Mouse (Mus musculus): ENCODE data around the gene Syt15. TPM values are rescaled to one million over a fixed set of nuclear protein-coding genes. Genes with fewer than 3 reads are reported as not detected.

Syt15 gene
- not detected in 2 replicates for total RNA-seq (2012; rRNA removed)
- polyA plus RNA-seq (2012; ENCODE audit: insufficient read depth in 1 of 2, insufficient read length in 2 of 2, low read depth in 1 of 2, low replicate concordance in 2 of 2, missing spikeins in 1 of 2): under 1 TPM in 1 of 2 experiments, not detected in 1; 0.06 TPM

- no peak within 1 kb of the TSS for H3K9ac ChIP-seq (ENCODE audit: control insufficient read depth, low read depth, low read length, poor library complexity, severe bottlenecking)
These were observed at the start of gene Syt15 for GRCm38 (mm10) chr14:34219295-34219694. Syt15 (plus strand) TSS chr14:34219595.

GRCm38 (mm10) chr14:34171107-34171506, 48.3 kb upstream of the Syt15 start:
- Histone ChIP-seq H3K79me2 (ENCODE audit: control insufficient read depth, insufficient read depth, low read length, poor library complexity) (no peaks in the 10 kb centered on the region), H3K9ac (ENCODE audit: control insufficient read depth, low read depth, low read length, poor library complexity, severe bottlenecking) (no peak overlapping the region), H3K27me3 (ENCODE audit: control insufficient read depth in 1 of 2, insufficient read depth in 2 of 2, low read length in 2 of 2) (no peaks in the 10 kb centered on the region), H3K9me3 (replicated peaks; ENCODE audit: insufficient read depth, low read length) (no peaks in the 10 kb centered on the region), H3K36me3 (ENCODE audit: control insufficient read depth in 1 of 2, insufficient read depth in 2 of 2, low read length in 2 of 2) (no peaks in the 10 kb centered on the region), H3K4me3 (ENCODE audit: control insufficient read depth in 1 of 2, insufficient read depth in 1 of 2, low read depth in 2 of 2, low read length in 2 of 2) (no peak overlapping the region), H3K27ac (ENCODE audit: control insufficient read depth, low read depth, low read length) (no peak overlapping the region), H3K4me1 (ENCODE audit: control insufficient read depth in 1 of 2, insufficient read depth in 2 of 2, low read length in 2 of 2) (no peaks in the 10 kb centered on the region)
- DNase-seq (ENCODE audit: low read depth, low spot score): no peak
- TF ChIP-seq MXI1 (IDR thresholded peaks at IDR 0.05; ENCODE audit: low read depth, low read length) (no peak), RAD21 (IDR thresholded peaks at IDR 0.05; ENCODE audit: low read depth, low read length) (no peak), SIN3A (IDR thresholded peaks at IDR 0.05; ENCODE audit: low read length) (no peak), CHD2 (IDR thresholded peaks at IDR 0.05; ENCODE audit: low read length) (no peak), MYC (IDR thresholded peaks at IDR 0.05; ENCODE audit: low read depth, low read length) (no peak), ZMIZ1 (IDR thresholded peaks at IDR 0.05; ENCODE audit: low read depth, low read length) (no peak), TAL1 (IDR thresholded peaks at IDR 0.05; ENCODE audit: low read length) (no peak), USF1 (IDR thresholded peaks at IDR 0.05; ENCODE audit: low read depth, low read length) (no peak), RCOR1 (IDR thresholded peaks at IDR 0.05; ENCODE audit: low read depth, low read length) (no peak)

More at GRCm38 (mm10) chr14:34219295-34219694, at the start of gene Syt15:
- Histone ChIP-seq H3K27me3 (ENCODE audit: control insufficient read depth in 1 of 2, insufficient read depth in 2 of 2, low read length in 2 of 2) (no peaks in the 10 kb centered on the region), H3K4me1 (ENCODE audit: control insufficient read depth in 1 of 2, insufficient read depth in 2 of 2, low read length in 2 of 2) (no peaks in the 10 kb centered on the region), H3K36me3 (ENCODE audit: control insufficient read depth in 1 of 2, insufficient read depth in 2 of 2, low read length in 2 of 2) (no peaks in the 10 kb centered on the region), H3K79me2 (ENCODE audit: control insufficient read depth, insufficient read depth, low read length, poor library complexity) (no peaks in the 10 kb centered on the region), H3K27ac (ENCODE audit: control insufficient read depth, low read depth, low read length) (no peak within 1 kb of the TSS), H3K4me3 (ENCODE audit: control insufficient read depth in 1 of 2, insufficient read depth in 1 of 2, low read depth in 2 of 2, low read length in 2 of 2) (no peak within 1 kb of the TSS), H3K9me3 (replicated peaks; ENCODE audit: insufficient read depth, low read length) (no peaks in the 10 kb centered on the region)
- TF ChIP-seq CHD1 (IDR thresholded peaks at IDR 0.05; ENCODE audit: low read depth, low read length): no peak
- TF ChIP-seq MYC (IDR thresholded peaks at IDR 0.05; ENCODE audit: low read depth, low read length): no peak
- no peak for DNase-seq (ENCODE audit: low read depth, low spot score)

- no peaks in the 10 kb centered on the region for H3K27me3 ChIP-seq (ENCODE audit: control insufficient read depth in 1 of 2, insufficient read depth in 2 of 2, low read length in 2 of 2)
- no peaks in the 10 kb centered on the region for H3K36me3 ChIP-seq (ENCODE audit: control insufficient read depth in 1 of 2, insufficient read depth in 2 of 2, low read length in 2 of 2)
- no peak for DNase-seq (ENCODE audit: low read depth, low spot score)
- H3K27ac ChIP-seq (ENCODE audit: control insufficient read depth, low read depth, low read length): no peak overlapping the region
- no peaks in the 10 kb centered on the region for H3K79me2 ChIP-seq (ENCODE audit: control insufficient read depth, insufficient read depth, low read length, poor library complexity)
- no peaks in the 10 kb centered on the region for H3K4me1 ChIP-seq (ENCODE audit: control insufficient read depth in 1 of 2, insufficient read depth in 2 of 2, low read length in 2 of 2)
- H3K9ac ChIP-seq (ENCODE audit: control insufficient read depth, low read depth, low read length, poor library complexity, severe bottlenecking): no peak overlapping the region
- TF ChIP-seq CHD1 (IDR thresholded peaks at IDR 0.05; ENCODE audit: low read depth, low read length) (no peak), ZNF384 (IDR thresholded peaks at IDR 0.05; ENCODE audit: low read depth, low read length) (no peak), GABPA (IDR thresholded peaks at IDR 0.05; ENCODE audit: low read depth, low read length) (no peak), MYB (IDR thresholded peaks at IDR 0.05; ENCODE audit: low read depth, low read length) (no peak), POLR2AphosphoS5 (IDR thresholded peaks at IDR 0.05; ENCODE audit: borderline replicate concordance, low read depth, low read length) (no peak), RCOR1 (IDR thresholded peaks at IDR 0.05; ENCODE audit: low read depth, low read length) (no peak)
- no peaks in the 10 kb centered on the region for H3K9me3 ChIP-seq (replicated peaks; ENCODE audit: insufficient read depth, low read length)
- H3K4me3 ChIP-seq (ENCODE audit: control insufficient read depth in 1 of 2, insufficient read depth in 1 of 2, low read depth in 2 of 2, low read length in 2 of 2): no peak overlapping the region
These were observed 40.0 kb upstream of the Syt15 start for GRCm38 (mm10) chr14:34179351-34179750.

Measured in MEL (cell line).